Mouse (Mus musculus) intestine, embryonic 15.5 days (tissue): ENCODE results near the gene Lpar1. TPM values are rescaled to one million over a fixed set of nuclear protein-coding genes. Genes with fewer than 3 reads are reported as not detected.

ENCODE experiments used
- ATAC-seq: fragments of 200-750 bp; cut with Nextera tagmentation; 2 replicates; pipeline ENCODE4 v1.8.0; 2017; ENCODE audit warnings: moderate TSS enrichment, moderate library complexity
- H3K27ac ChIP-seq: fragments of 300-500 bp; sonication (generic); 2 replicates; pipeline ENCODE4 v1.5.1; 2015; ENCODE audit warnings: mild to moderate bottlenecking, inconsistent platforms
- H3K27me3 ChIP-seq: fragments of 300-500 bp; sonication (generic); replicated peaks from 2 replicates; pipeline ENCODE4 v1.6.1; 2015; ENCODE audit warnings: inconsistent platforms
- H3K36me3 ChIP-seq: fragments of 300-500 bp; sonication (generic); 2 replicates; pipeline ENCODE4 v1.6.1; 2015; ENCODE audit warnings: inconsistent platforms
- H3K4me1 ChIP-seq: fragments of 300-500 bp; sonication (generic); replicated peaks from 2 replicates; pipeline ENCODE4 v1.6.1; 2015; ENCODE audit warnings: inconsistent platforms
- H3K4me2 ChIP-seq: fragments of 300-500 bp; sonication (generic); replicated peaks from 2 replicates; pipeline ENCODE4 v1.6.1; 2015; ENCODE audit warnings: mild to moderate bottlenecking, inconsistent platforms
- H3K4me3 ChIP-seq: fragments of 300-500 bp; sonication (generic); replicated peaks from 2 replicates; pipeline ENCODE4 v1.5.1; 2015; ENCODE audit warnings: inconsistent platforms
- H3K9ac ChIP-seq: fragments of 300-500 bp; sonication (generic); 2 replicates; pipeline ENCODE4 v1.6.1; 2015; ENCODE audit warnings: inconsistent platforms
- H3K9me3 ChIP-seq: fragments of 300-500 bp; sonication (generic); 2 replicates; pipeline ENCODE4 v1.6.1; 2016; ENCODE audit warnings: inconsistent platforms
- WGBS: fragments of 180-500 bp; shearing (Covaris S2); methylation state at CpG from one replicate; pipeline ENCODE4 v1.1.7; 2015; 5-methylcytosine and 5-hydroxymethylcytosine counted together
- polyA plus RNA-seq: library from polyadenylated mRNA; unstranded; fragments of >200 nt; fragmentation: Nextera tagmentation; extraction: Ambion mirVana; gene quantifications from 2 replicates; pipeline ENCODE4 v1.2.1, GENCODE M21; 2015

Lpar1 gene
- polyA plus RNA-seq, 1 experiment from 2014 or later = 55.9 TPM

GRCm38 (mm10) chr4:58417319-58417718 lies 136.4 kb downstream of the Lpar1 start:
- no peak overlapping the region for H3K4me2 ChIP-seq
- no peak overlapping the region for H3K9ac ChIP-seq
- WGBS = 67% methylated on average over 4 of the region's 4 CpGs
- no peaks in the 10 kb centered on the region for H3K36me3 ChIP-seq
- no peak for ATAC-seq
- H3K27ac ChIP-seq = no peak overlapping the region
- H3K27me3 ChIP-seq = no peaks in the 10 kb centered on the region
- no peaks in the 10 kb centered on the region for H3K4me1 ChIP-seq
- H3K9me3 ChIP-seq = no peaks in the 10 kb centered on the region
- H3K4me3 ChIP-seq = no peak overlapping the region

- no peak overlapping the region for H3K4me3 ChIP-seq
- H3K9me3 ChIP-seq = no peaks in the 10 kb centered on the region
- 94% methylated on average over 3 of the region's 3 CpGs for WGBS
- no peak overlapping the region for H3K9ac ChIP-seq
- no peak overlapping the region for H3K27ac ChIP-seq
- H3K4me1 ChIP-seq = no peaks in the 10 kb centered on the region
- no peak overlapping the region for H3K4me2 ChIP-seq
- no peaks in the 10 kb centered on the region for H3K27me3 ChIP-seq
- ATAC-seq = no peak
- no peaks in the 10 kb centered on the region for H3K36me3 ChIP-seq
Measured at GRCm38 (mm10) chr4:58415537-58415936, 138.2 kb downstream of the Lpar1 start.

- Histone ChIP-seq H3K27ac (no peak overlapping the region), H3K36me3 (no peaks in the 10 kb centered on the region), H3K4me1 (no peaks in the 10 kb centered on the region), H3K9ac (no peak overlapping the region), H3K4me3 (no peak overlapping the region), H3K9me3 (no peaks in the 10 kb centered on the region), H3K27me3 (no peaks in the 10 kb centered on the region), H3K4me2 (no peak overlapping the region)
- ATAC-seq = no peak
- 59% methylated on average over 13 of the region's 13 CpGs for WGBS
Measured at GRCm38 (mm10) chr4:58413188-58414185, 140.2 kb downstream of the Lpar1 start.

- WGBS = 81% methylated on average over 4 of the region's 4 CpGs
- ATAC-seq = no peak
- no peak overlapping the region for H3K4me3 ChIP-seq
Measured at GRCm38 (mm10) chr4:58401973-58402501, 151.7 kb downstream of the Lpar1 start.

GRCm38 (mm10) chr4:58400861-58401341 lies 152.8 kb downstream of the Lpar1 start:
- no peaks in the 10 kb centered on the region for H3K27me3 ChIP-seq
- H3K4me1 ChIP-seq = no peaks in the 10 kb centered on the region
- 77% methylated on average over 12 of the region's 12 CpGs for WGBS
- no peak overlapping the region for H3K4me2 ChIP-seq
- ATAC-seq = no peak
- no peak overlapping the region for H3K9ac ChIP-seq
- no peaks in the 10 kb centered on the region for H3K9me3 ChIP-seq
- H3K27ac ChIP-seq = no peak overlapping the region
- no peaks in the 10 kb centered on the region for H3K36me3 ChIP-seq
- no peak overlapping the region for H3K4me3 ChIP-seq

More at GRCm38 (mm10) chr4:58401973-58402501, 151.7 kb downstream of the Lpar1 start:
- no peaks in the 10 kb centered on the region for H3K27me3 ChIP-seq
- H3K36me3 ChIP-seq = no peaks in the 10 kb centered on the region
- no peak overlapping the region for H3K27ac ChIP-seq
- H3K9ac ChIP-seq = no peak overlapping the region
- H3K4me1 ChIP-seq = no peaks in the 10 kb centered on the region
- H3K4me2 ChIP-seq = no peak overlapping the region
- H3K9me3 ChIP-seq = no peaks in the 10 kb centered on the region

Other genes starting within 250 kb of the Lpar1 start
- gene Olfr267, start 233.8 kb upstream of the Lpar1 start, polyA plus RNA-seq = not detected in 2 replicates